11 mouse cellular contexts compared by ENCODE assay signal in the genomic region with DNA sequence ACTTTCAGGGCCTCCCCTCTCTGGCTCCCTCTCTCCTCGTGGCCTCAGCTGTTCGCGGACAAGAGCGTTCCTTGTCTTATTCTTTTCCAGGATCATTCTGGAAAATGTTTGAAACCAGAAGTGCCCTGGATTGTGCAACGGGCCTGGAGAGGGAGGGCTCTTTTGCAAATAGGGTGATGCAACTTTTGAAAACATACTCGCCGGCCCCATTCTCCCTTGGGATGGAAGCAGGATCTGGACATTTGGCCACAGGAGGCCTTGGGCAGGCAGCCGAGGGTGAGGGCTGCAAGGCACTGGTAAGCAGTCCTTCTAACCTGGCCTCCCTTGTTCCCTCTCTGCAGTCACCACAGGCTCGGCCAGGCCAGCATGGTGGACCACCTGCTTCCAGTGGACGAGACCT. TPM values are rescaled to one million over a fixed set of nuclear protein-coding genes. Genes with fewer than 3 reads are reported as not detected.
DNase-seq lines count a peak whose midpoint lies in the region; ATAC-seq lines count a peak whose summit lies in the region.
"Had no signal": no experiment of that assay in that cellular context is flagged by ENCODE, and none has a peak within 500 bp of the region (broad histone marks: within the 10 kb centered on the region; RNA-seq: fewer than 3 reads in every experiment).

No protein-coding gene starts in this region.

- WGBS in lung, embryonic 16.5 days: 57% methylated on average over 10 of the region's 10 CpGs

- H3K4me2 ChIP-seq in lung, embryonic 16.5 days (ENCODE audit: low read depth, low read length): no peak overlapping the region
- H3K4me2 ChIP-seq: limb, embryonic 15.5 days had no signal

- H3K9me3 ChIP-seq in lung, embryonic 16.5 days (ENCODE audit: control insufficient read depth, low read length): no peaks in the 10 kb centered on the region
- H3K9me3 ChIP-seq: limb, embryonic 15.5 days had no signal

- peak; percentile 59 for DNase-seq in kidney, adult 18-20 months
- no peak for DNase-seq in kidney, adult 8-10 months
- peak; percentile 26 to 50 for DNase-seq in adrenal gland, adult 18-20 months (ENCODE audit: low spot score in 2 of 2)
- DNase-seq in heart, adult 9 months (ENCODE audit: low spot score in 2 of 2): peak; percentile 75 to 84
- DNase-seq in layer of hippocampus, adult 8-10 months (ENCODE audit: low spot score in 2 of 2): no peak
- DNase-seq in embryo, embryonic 10.5 days (ENCODE audit: low spot score): no peak
- no peak for DNase-seq in thymus, postnatal 25 days

- peaks cover 22% of the 10 kb centered on the region for H3K4me1 ChIP-seq in lung, embryonic 16.5 days (replicated peaks; ENCODE audit: control insufficient read depth, insufficient read depth, low read length)

- H3K9ac ChIP-seq in lung, embryonic 16.5 days (ENCODE audit: low read length): no peak overlapping the region
- H3K9ac ChIP-seq: limb, embryonic 15.5 days had no signal

- peaks cover 7% of the 10 kb centered on the region for H3K36me3 ChIP-seq in lung, embryonic 16.5 days (ENCODE audit: control insufficient read depth, insufficient read depth, low read length)

- no peak for ATAC-seq in lung, embryonic 16.5 days (ENCODE audit: low read depth)
- ATAC-seq: intestine, embryonic 16.5 days had no signal

- no peak overlapping the region for H3K4me3 ChIP-seq in lung, embryonic 16.5 days (ENCODE audit: low read length)
- H3K4me3 ChIP-seq: limb, embryonic 15.5 days had no signal

- peak overlapping the region; percentile 45 for H3K27ac ChIP-seq in lung, embryonic 16.5 days (ENCODE audit: low read length)
- H3K27ac ChIP-seq: limb, embryonic 15.5 days had no signal

- H3K27me3 ChIP-seq in lung, embryonic 16.5 days (ENCODE audit: control insufficient read depth, insufficient read depth, low read depth, low read length): peaks cover 7% of the 10 kb centered on the region

RNA-seq across cellular contexts. Expression of a gene that starts 3.7 kb away (rescaled TPM):
- 10 to 100 TPM; 32.2 to 52.2 TPM for total RNA-seq in adrenal gland, adult 18-20 months (2021)
- 17.4 and 21.3 TPM in 2 replicates for polyA plus RNA-seq in lung, embryonic 16.5 days (2015; fragmentation: Nextera tagmentation; extraction: Ambion mirVana)
- total RNA-seq in layer of hippocampus, adult 8-10 months (2022): 10 to 100 TPM; 29.8 to 38.5 (median 34.8) TPM
- total RNA-seq: neutrophil, adult 5-6 weeks had no signal

RNA-seq across cellular contexts. Expression of a gene that starts 20.1 kb away (rescaled TPM):
- 100 to 1,000 TPM; 180 to 197 TPM for total RNA-seq in adrenal gland, adult 18-20 months (2021)
- polyA plus RNA-seq in lung, embryonic 16.5 days (2015; fragmentation: Nextera tagmentation; extraction: Ambion mirVana): 2.4 and 4.7 TPM in 2 replicates
- total RNA-seq in layer of hippocampus, adult 8-10 months (2022): 10 to 100 TPM; 40.8 to 52.0 (median 45.5) TPM
- total RNA-seq: neutrophil, adult 5-6 weeks had no signal

RNA-seq across cellular contexts. Expression of a gene that starts 37.5 kb away (rescaled TPM):
- under 1 TPM; 0.48 to 0.99 TPM for total RNA-seq in adrenal gland, adult 18-20 months (2021)
- polyA plus RNA-seq in lung, embryonic 16.5 days (2015; fragmentation: Nextera tagmentation; extraction: Ambion mirVana): 0.60 and 0.82 TPM in 2 replicates
- total RNA-seq in layer of hippocampus, adult 8-10 months (2022): 10 to 100 TPM; 12.1 to 18.5 (median 13.7) TPM

Comparison
In these comparisons a context has a peak if more than half of its experiments do, and no peak if none do; other contexts are left out.
1. DNase-seq: peak in kidney, adult 18-20 months (single experiment), adrenal gland, adult 18-20 months (2 of 2) and heart, adult 9 months (2 of 2); none in kidney, adult 8-10 months (0 of 2), layer of hippocampus, adult 8-10 months (0 of 2), embryo, embryonic 10.5 days (single experiment) and thymus, postnatal 25 days (single experiment).
2. RNA of a gene that starts 37.5 kb away (total RNA-seq): 12.1 to 18.5 TPM in layer of hippocampus, adult 8-10 months; 0.48 to 0.99 TPM in adrenal gland, adult 18-20 months; every median in the first group is over 4 times any median in the second.